Comparison of ENCODE assay signal across 13 mouse cellular contexts in the genomic region with DNA sequence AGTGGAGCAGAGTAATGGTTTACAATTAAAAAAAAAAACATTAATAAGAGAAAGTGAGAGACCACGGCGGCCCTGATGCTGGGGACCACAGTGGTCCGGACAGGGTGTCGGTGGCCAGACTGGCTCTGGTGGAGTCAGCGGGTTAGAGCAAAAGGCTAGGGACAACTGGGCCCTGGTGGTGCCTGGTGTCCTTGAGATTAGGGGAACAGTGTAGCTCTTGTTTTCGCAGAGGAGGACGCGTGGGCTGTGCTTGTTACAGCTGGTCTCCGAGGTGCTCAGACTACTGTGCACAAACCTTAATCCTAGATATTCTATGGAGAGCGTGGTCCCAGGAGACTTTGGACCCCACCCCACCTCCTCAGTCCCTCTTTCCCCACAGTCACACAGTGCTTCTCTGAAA.
A peak's percentile ranks its signal among the peaks of the same experiment; 100 is the strongest.
DNase-seq lines count a peak whose midpoint lies in the region; ATAC-seq and TF ChIP-seq lines count a peak whose summit lies in the region.
"Had no signal": no experiment of that assay in that cellular context is flagged by ENCODE, and none has a peak within 500 bp of the region (broad histone marks: within the 10 kb centered on the region; RNA-seq: fewer than 3 reads in every experiment).

No protein-coding gene starts in this region.

- H3K4me1 ChIP-seq in heart, embryonic 10.5 days: peaks cover 10% of the 10 kb centered on the region; the same call in 1 of the 2 replicates
- H3K4me1 ChIP-seq in limb, embryonic 14.5 days (ENCODE audit: control insufficient read depth, insufficient read depth, low read length): peaks cover 20% of the 10 kb centered on the region

- no peak overlapping the region for H3K4me3 ChIP-seq in heart, embryonic 10.5 days
- no peak overlapping the region for H3K4me3 ChIP-seq in limb, embryonic 14.5 days (replicated peaks; ENCODE audit: low read length)

- no peak overlapping the region for H3K9ac ChIP-seq in limb, embryonic 14.5 days (ENCODE audit: low read depth, low read length, severe bottlenecking)

- H3K9me3 ChIP-seq in heart, embryonic 10.5 days: no peaks in the 10 kb centered on the region
- H3K9me3 ChIP-seq in limb, embryonic 14.5 days (ENCODE audit: control insufficient read depth, low read length): no peaks in the 10 kb centered on the region

- H3K4me2 ChIP-seq in limb, embryonic 14.5 days (replicated peaks; ENCODE audit: low read depth, low read length, severe bottlenecking): 0 out of 2 replicates have a peak overlapping the region, but pooled peaks have one; percentile 17

- DNase-seq in heart, embryonic 10.5 days (ENCODE audit: low spot score): no peak
- no peak for DNase-seq in heart, adult 8-10 months (ENCODE audit: low spot score)
- DNase-seq in ovary, postnatal 36 days (ENCODE audit: low spot score): peak; percentile 28
- no peak for DNase-seq in ovary, postnatal 10 days (ENCODE audit: low spot score)
- no peak for DNase-seq in limb, embryonic 14.5 days (ENCODE audit: low spot score)
- DNase-seq: adrenal gland, postnatal 25 days; cerebellum, adult 11 months; gastrocnemius, postnatal 36 days; heart, postnatal 10 days; lung, adult 18-20 months had no signal

- 0 out of 2 replicates have a peak, but pooled peaks have one; percentile 17 for ATAC-seq in limb, embryonic 14.5 days (ENCODE audit: low FRiP score, low read depth)
- ATAC-seq in megakaryocyte progenitor cell, adult 5-6 weeks (replicated peaks; ENCODE audit: poor library complexity): no peak
- no peak for ATAC-seq in megakaryocyte-erythroid progenitor cell, adult 5-6 weeks (replicated peaks; ENCODE audit: low FRiP score, low TSS enrichment, poor library complexity, severe bottlenecking)
- ATAC-seq: intestine, embryonic 16.5 days had no signal

- TF ChIP-seq POLR2A in limb, embryonic 14.5 days (IDR thresholded peaks at IDR 0.05; ENCODE audit: borderline replicate concordance, extremely low read depth, insufficient read depth, insufficient read length): no peak

- 65% methylated on average over 10 of the region's 10 CpGs for WGBS in heart, embryonic 10.5 days
- WGBS in limb, embryonic 14.5 days: 18% methylated on average over 10 of the region's 10 CpGs

- no peaks in the 10 kb centered on the region for H3K36me3 ChIP-seq in heart, embryonic 10.5 days
- H3K36me3 ChIP-seq in limb, embryonic 14.5 days (ENCODE audit: control insufficient read depth, insufficient read depth, low read length): no peaks in the 10 kb centered on the region

- peaks cover 19% of the 10 kb centered on the region for H3K27me3 ChIP-seq in heart, embryonic 10.5 days (ENCODE audit: insufficient read depth, poor library complexity, severe bottlenecking)
- peaks cover 5% of the 10 kb centered on the region; the same call in 1 of the 2 replicates for H3K27me3 ChIP-seq in limb, embryonic 14.5 days (ENCODE audit: control insufficient read depth, insufficient read depth, low read length)

- peak overlapping the region; percentile 67 for H3K27ac ChIP-seq in heart, embryonic 10.5 days
- H3K27ac ChIP-seq in limb, embryonic 14.5 days (replicated peaks; ENCODE audit: low read depth, low read length): no peak overlapping the region
